Mouse (Mus musculus): ENCODE results near the gene Gm49380. TPM values are rescaled to one million over a fixed set of nuclear protein-coding genes. Genes with fewer than 3 reads are reported as not detected.

Gm49380 gene
- polyA plus RNA-seq (2012) = not detected in 2 replicates

DNA sequence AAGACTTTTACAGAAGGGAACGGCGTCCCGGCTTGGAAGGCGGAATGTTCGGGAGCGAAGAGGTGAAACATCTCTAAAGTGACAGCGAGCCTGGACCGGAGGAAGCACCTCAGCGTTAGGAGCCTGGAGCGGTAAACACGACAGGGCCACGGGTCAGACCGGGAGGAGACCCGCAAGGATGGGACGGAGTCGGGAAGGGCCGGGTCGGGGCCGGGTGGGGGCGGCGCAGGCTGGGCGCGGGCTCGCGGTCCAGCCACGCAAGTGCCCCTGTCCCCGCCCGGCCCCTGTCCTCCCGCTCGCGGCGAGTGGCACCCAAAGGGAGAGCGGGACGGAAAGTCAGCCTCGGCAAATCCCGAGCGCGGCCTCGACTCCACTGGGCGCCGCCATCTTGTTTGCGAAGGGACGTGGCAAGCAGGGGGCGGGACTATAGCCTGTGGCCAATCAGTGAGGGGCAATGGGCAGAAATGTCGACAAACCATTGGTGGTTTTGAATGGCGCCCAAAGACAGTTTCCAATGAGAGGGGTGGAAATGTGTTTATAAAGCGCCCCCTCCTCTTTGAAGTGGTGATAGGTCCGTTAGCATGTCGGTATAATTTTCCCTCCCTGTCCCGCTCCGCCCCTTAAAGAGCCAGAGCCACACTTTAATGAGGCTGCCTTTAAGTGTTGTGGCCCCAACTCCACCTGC is at the start of gene Gm49380, which contains the start of gene Rnf26:
Gene Gm49380 (minus strand): TSS at position 396 of the 685 bp plus-strand sequence.
Gene Rnf26 (minus strand): TSS at position 413 of the 685 bp plus-strand sequence.

GRCm38 (mm10) chr9:44134101-44134850 is 21.0 kb upstream of the Gm49380 start, which contains the start of gene Mcam:
TSS of gene Mcam (plus strand) at chr9:44134469.

GRCm38 (mm10) chr9:44107110-44107509 is 6.2 kb downstream of the Gm49380 start, which contains the start of gene C1qtnf5:
TSS of gene C1qtnf5 (plus strand) at chr9:44107245.

DNA sequence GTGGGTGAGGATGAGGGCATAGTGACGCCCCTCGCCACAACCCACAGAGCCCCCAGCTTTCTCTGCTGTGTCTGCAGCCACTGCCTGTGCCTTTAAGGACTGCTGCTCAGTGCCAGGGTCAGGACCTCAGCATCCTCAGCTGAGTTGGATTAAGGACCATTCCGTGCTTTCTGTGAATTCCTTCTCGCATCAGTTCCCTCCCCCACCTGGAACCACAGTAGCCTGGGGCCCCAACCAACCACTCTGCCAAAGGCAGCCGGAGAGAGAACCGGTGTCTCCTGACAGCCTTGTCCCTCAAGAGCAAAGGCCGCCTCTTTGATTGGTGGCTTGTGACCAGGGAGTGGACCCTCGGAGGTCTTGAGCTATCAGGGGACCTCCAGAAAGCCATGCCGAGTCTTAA is 11.8 kb downstream of the Gm49380 start, which contains the start of gene Mfrp:
Gene Mfrp (plus strand): TSS at position 240 of the 400 bp plus-strand sequence.

GRCm38 (mm10) chr9:44066785-44067225 is 46.5 kb downstream of the Gm49380 start, which contains the start of gene Usp2:
TSS of gene Usp2 (plus strand) at chr9:44067021.

DNA sequence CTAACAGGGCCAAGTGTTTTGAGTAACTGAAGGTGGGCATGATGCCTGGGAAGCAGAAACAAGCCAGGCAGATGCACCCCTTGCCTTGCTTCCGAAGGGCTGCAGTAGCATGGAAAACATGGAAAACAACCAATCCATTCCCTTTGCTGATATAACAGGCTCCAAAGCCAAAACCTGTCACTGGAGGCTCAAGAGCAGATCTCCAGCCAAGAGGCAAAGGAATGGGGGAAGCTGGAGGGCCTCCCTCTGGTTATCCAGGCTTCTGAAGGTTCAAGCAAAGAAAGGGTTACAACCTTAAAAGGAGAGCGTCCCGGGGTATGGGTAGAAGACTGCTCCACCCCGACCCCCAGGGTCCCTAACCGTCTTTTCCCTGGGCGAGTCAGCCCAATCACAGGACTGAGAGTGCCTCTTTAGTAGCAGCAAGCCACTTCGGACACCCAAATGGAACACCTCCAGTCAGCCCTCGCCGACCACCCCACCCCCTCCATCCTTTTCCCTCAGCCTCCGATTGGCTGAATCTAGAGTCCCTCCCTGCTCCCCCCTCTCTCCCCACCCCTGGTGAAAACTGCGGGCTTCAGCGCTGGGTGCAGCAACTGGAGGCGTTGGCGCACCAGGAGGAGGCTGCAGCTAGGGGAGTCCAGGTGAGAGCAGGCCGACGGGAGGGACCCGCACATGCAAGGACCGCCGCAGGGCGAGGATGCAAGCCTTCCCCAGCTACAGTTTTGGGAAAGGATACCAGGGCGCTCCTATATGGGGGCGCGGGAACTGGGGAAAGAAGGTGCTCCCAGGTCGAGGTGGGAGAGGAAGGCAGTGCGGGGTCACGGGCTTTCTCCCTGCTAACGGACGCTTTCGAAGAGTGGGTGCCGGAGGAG is 70.2 kb downstream of the Gm49380 start, which contains the start of gene Thy1:
Gene Thy1 (plus strand): TSS at position 549 of the 872 bp plus-strand sequence.

Other genes with a start within 250 kb of the Gm49380 start
- gene Thy1, start 70.1 kb downstream of the Gm49380 start, polyA plus RNA-seq (2012) = 5.2 and 6.1 TPM in 2 replicates
- 7.3 and 8.2 TPM in 2 replicates for gene Usp2, start 46.5 kb downstream of the Gm49380 start, polyA plus RNA-seq (2012)
- 0.15 and 0.47 TPM in 2 replicates for gene Mfrp, start 11.8 kb downstream of the Gm49380 start, polyA plus RNA-seq (2012)
- 0.28 and 0.50 TPM in 2 replicates for gene C1qtnf5, start 6.3 kb downstream of the Gm49380 start, polyA plus RNA-seq (2012)
- gene Rnf26, start within 50 bp of the Gm49380 start, polyA plus RNA-seq (2012) = 44.3 and 47.3 TPM in 2 replicates
- gene Mcam, start 21.0 kb upstream of the Gm49380 start, polyA plus RNA-seq (2012) = 0.49 and 0.73 TPM in 2 replicates
- gene Cbl, start 120.5 kb upstream of the Gm49380 start, polyA plus RNA-seq (2012) = 17.2 and 20.8 TPM in 2 replicates
- gene Ccdc153, start 127.2 kb upstream of the Gm49380 start, polyA plus RNA-seq (2012) = not detected in 2 replicates
- 0.13 and 0.44 TPM in 2 replicates for gene Pdzd3, start 138.0 kb upstream of the Gm49380 start, polyA plus RNA-seq (2012)
- 12.4 and 18.2 TPM in 2 replicates for gene Nlrx1, start 155.1 kb upstream of the Gm49380 start, polyA plus RNA-seq (2012)
- 12.4 and 16.0 TPM in 2 replicates for gene Abcg4, start 175.1 kb upstream of the Gm49380 start, polyA plus RNA-seq (2012)
- 5.1 and 7.4 TPM in 2 replicates for gene Hinfp, start 192.2 kb upstream of the Gm49380 start, polyA plus RNA-seq (2012)
- 64.6 and 72.7 TPM in 2 replicates for gene C2cd2l, start 206.8 kb upstream of the Gm49380 start, polyA plus RNA-seq (2012)
- 10.2 and 12.1 TPM in 2 replicates for gene Dpagt1, start 212.5 kb upstream of the Gm49380 start, polyA plus RNA-seq (2012)
- 701 and 895 TPM in 2 replicates for gene H2afx, start 221.2 kb upstream of the Gm49380 start, polyA plus RNA-seq (2012)
- 70.8 and 79.3 TPM in 2 replicates for gene Hmbs, start 230.7 kb upstream of the Gm49380 start, polyA plus RNA-seq (2012)
- gene Vps11, start 248.2 kb upstream of the Gm49380 start, polyA plus RNA-seq (2012) = 14.2 and 16.1 TPM in 2 replicates